Mouse (Mus musculus) bone marrow, adult 2 months (tissue): Measurements from ENCODE around the gene Pus3. TPM values are rescaled to one million over a fixed set of nuclear protein-coding genes. Genes with fewer than 3 reads are reported as not detected.

Experiments used
- H3K27ac ChIP-seq: fragments of 200-500 bp; 2 replicates; pipeline ENCODE4 v1.5.1; 2012; ENCODE audit warnings: low read depth, mild to moderate bottlenecking, control low read depth, inconsistent platforms, low read length; ENCODE audit not compliant: control insufficient read depth, poor library complexity, insufficient read depth
- H3K4me1 ChIP-seq: fragments of 200-500 bp; 2 replicates; pipeline ENCODE4 v1.6.1; 2011; ENCODE audit warnings: low read length; ENCODE audit not compliant: control insufficient read depth, insufficient read depth
- H3K4me3 ChIP-seq: fragments of 200-500 bp; replicated peaks from 2 replicates; pipeline ENCODE3; 2011; ENCODE audit warnings: mild to moderate bottlenecking, low read depth, low read length, control low read depth; ENCODE audit not compliant: control insufficient read depth
- CTCF ChIP-seq: fragments of 200-500 bp; IDR thresholded peaks from 2 replicates; pipeline ENCODE4 v1.5.1; 2011; ENCODE audit warnings: low read length, control low read depth; ENCODE audit not compliant: control insufficient read depth, insufficient read depth
- POLR2A ChIP-seq: fragments of 200-500 bp; IDR thresholded peaks from 2 replicates; pipeline ENCODE4 v1.6.1; 2011; ENCODE audit warnings: low read depth, mild to moderate bottlenecking, control low read depth, low read length, borderline replicate concordance; ENCODE audit not compliant: control insufficient read depth
- WGBS: fragments of 180-500 bp; shearing (Covaris S2); methylation state at CpG from one replicate; pipeline ENCODE4 v1.1.7; 2018; 5-methylcytosine and 5-hydroxymethylcytosine counted together
- polyA plus RNA-seq: library from polyadenylated mRNA; stranded (reverse); fragments of >200 nt; gene quantifications from 2 replicates; pipeline ENCODE4 v1.2.4, GENCODE M21; 2011; ENCODE audit warnings: low replicate concordance; ENCODE audit not compliant: missing spikeins, insufficient read depth, insufficient read length

Gene Pus3
- polyA plus RNA-seq, 1 experiment: 9.4 TPM

- H3K4me1 ChIP-seq: no peaks in the 10 kb centered on the region
- H3K27ac ChIP-seq: no peak overlapping the region
- TF ChIP-seq POLR2A (peak; percentile 51; the same call in 1 of the 2 replicates), CTCF (no peak)
These were observed 855 bp downstream of the Pus3 start for GRCm38 (mm10) chr9:35559009-35559890.

GRCm38 (mm10) chr9:35561076-35561475 is 2.7 kb downstream of the Pus3 start:
- no peaks in the 10 kb centered on the region for H3K4me1 ChIP-seq
- WGBS: 92% methylated on average over 11 of the region's 11 CpGs
- no peak overlapping the region for H3K4me3 ChIP-seq
- H3K27ac ChIP-seq: no peak overlapping the region
- TF ChIP-seq CTCF (no peak), POLR2A (no peak)

More at GRCm38 (mm10) chr9:35559009-35559890, 855 bp downstream of the Pus3 start:
- WGBS: under 1% methylated on average over 31 of the region's 31 CpGs
- H3K4me3 ChIP-seq: peak overlapping the region; percentile 81

- H3K27ac ChIP-seq: no peak overlapping the region
- no peaks in the 10 kb centered on the region for H3K4me1 ChIP-seq
- no peak for TF ChIP-seq POLR2A
- TF ChIP-seq CTCF: no peak
- no peak overlapping the region for H3K4me3 ChIP-seq
- WGBS: 45% methylated on average over 6 of the region's 6 CpGs
These were observed 3.2 kb downstream of the Pus3 start for GRCm38 (mm10) chr9:35561583-35561982.

GRCm38 (mm10) chr9:35564536-35565240 is 6.3 kb downstream of the Pus3 start:
- TF ChIP-seq POLR2A: no peak
- no peak for TF ChIP-seq CTCF
- 88% methylated on average over 5 of the region's 5 CpGs for WGBS

GRCm38 (mm10) chr9:35567995-35568394 is 9.6 kb downstream of the Pus3 start:
- WGBS: 88% methylated on average over 3 of the region's 3 CpGs

More at GRCm38 (mm10) chr9:35564536-35565240, 6.3 kb downstream of the Pus3 start:
- Histone ChIP-seq H3K4me1 (no peaks in the 10 kb centered on the region), H3K4me3 (no peak overlapping the region), H3K27ac (no peak overlapping the region)

GRCm38 (mm10) chr9:35569571-35570534 is 11.5 kb downstream of the Pus3 start, which contains the start of the genes Pate2 and Hyls1:
TSS of gene Pate2 (plus strand) at chr9:35570284.
TSS of gene Hyls1 (minus strand) at chr9:35570398.
- Histone ChIP-seq H3K4me3 (peak within 1 kb of the TSS; percentile 92), H3K27ac (peak within 1 kb of the TSS; percentile 95), H3K4me1 (no peaks in the 10 kb centered on the region; the same call in 1 of the 2 replicates)
- WGBS: under 1% methylated on average over 86 of the region's 86 CpGs
- peak; percentile 12; the same call in 1 of the 2 replicates for TF ChIP-seq CTCF
- peak; percentile 89 for TF ChIP-seq POLR2A

More at GRCm38 (mm10) chr9:35567995-35568394, 9.6 kb downstream of the Pus3 start:
- H3K4me3 ChIP-seq: no peak overlapping the region
- no peak overlapping the region for H3K27ac ChIP-seq
- TF ChIP-seq POLR2A: no peak
- TF ChIP-seq CTCF: no peak
- H3K4me1 ChIP-seq: no peaks in the 10 kb centered on the region; the same call in 1 of the 2 replicates

- Histone ChIP-seq H3K4me1 (no peaks in the 10 kb centered on the region; the same call in 1 of the 2 replicates), H3K4me3 (no peak overlapping the region), H3K27ac (no peak overlapping the region; the same call in 1 of the 2 replicates)
- WGBS: 13% methylated on average over 5 of the region's 5 CpGs
- no peak for TF ChIP-seq POLR2A
- TF ChIP-seq CTCF: no peak
These were observed 12.3 kb downstream of the Pus3 start for GRCm38 (mm10) chr9:35570663-35571062.
